Mouse (Mus musculus) 416B (cell line): ENCODE data around the gene Zbp1.
A peak's percentile ranks its signal among the peaks of the same experiment; 100 is the strongest.

Experiments
- DNase-seq: peaks from one replicate; pipeline ENCODE4 v3.0.0; 2011; ENCODE audit warnings: low read depth

Gene Zbp1

DNA sequence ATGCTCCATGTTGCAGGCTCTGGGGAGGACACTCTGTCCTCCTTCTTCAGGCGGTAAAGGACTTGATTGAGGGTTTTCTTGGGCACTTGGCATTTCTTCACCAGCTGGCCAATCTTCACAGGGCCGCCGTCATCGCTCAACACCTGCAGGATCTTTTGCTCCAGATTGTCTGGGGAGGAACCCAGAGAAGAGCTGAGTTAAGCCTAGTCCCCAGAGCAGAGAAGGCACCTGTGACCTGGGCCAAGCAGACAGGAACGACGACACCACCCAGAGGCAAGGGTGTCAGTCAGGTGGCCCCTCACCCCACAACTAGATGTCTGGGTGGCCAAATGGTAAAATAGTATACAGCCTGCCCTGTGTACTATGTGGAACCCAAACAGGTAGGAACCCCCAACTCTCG, 1.9 kb downstream of the Zbp1 start:
- no peak for DNase-seq

DNA sequence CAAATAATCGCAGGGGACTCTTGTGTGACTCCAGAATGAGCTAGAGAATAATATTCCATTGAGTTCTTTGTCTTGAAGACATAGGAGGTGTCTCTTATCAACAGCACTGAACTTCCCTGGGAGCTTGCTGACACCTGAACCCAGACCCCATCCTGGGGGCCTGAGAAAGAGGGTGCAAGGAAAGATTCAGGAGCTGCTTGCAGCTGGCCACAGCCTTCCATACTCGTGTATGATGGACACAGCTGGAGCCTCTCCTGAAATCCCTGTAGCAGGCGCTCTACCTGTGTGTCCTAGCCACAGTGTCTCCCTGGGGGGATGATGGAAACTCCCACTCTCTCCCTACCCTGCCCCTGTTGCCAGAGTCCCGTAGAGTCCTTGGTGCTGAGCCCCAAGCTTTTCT, 6.5 kb downstream of the Zbp1 start:
- DNase-seq, result no peak

DNA sequence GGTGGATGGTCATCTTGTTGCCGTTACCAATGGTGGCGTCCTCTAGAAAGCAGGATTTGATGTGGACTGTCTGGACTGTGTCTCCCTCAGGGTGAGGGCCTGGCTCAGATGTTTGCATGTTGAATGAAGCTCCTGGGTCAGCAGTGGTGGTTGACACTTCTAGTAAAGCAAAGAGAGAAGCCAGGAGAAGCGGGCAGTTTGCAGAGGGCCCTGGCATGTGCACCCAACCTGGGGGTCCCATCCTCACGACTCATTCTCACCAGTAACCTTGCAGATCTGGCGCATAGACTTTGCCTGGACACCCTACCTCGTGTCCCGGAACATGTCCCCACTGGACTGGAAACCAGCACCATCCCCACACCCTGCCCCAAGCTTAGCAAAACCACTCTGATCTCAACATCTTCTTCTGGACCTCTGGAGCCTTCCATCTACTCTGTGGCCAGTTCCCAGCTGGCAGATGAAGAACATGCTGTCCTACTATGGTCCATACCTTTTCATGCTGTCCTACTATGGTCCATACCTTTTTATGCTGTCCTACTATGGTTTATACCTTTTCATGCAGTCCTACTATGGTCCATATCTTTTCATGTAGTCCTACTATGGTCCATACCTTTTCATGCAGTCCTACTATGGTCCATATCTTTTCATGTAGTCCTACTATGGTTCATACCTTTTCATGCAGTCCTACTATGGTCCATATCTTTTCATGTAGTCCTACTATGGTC, 9.5 kb downstream of the Zbp1 start:
- no peak for DNase-seq

DNA sequence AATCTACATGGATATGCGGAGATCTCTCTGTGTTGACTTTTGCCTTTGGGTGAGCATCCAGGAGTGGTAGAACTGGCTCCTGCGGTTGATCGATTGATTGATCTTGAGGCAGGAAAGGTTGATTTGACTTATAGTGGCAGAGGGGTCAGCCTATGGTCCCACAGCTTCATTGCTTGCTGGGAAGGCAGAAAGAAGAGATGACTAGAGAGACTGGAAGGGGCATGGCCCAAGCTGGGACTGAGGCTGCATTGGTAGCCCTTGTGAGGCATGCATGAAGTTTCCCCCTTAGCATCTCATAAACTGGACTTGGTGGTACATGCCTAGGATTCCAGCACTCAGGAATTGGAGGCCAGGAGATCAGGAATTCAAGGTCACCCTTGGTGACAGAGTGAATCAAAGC, 11.7 kb downstream of the Zbp1 start:
- DNase-seq, result no peak

DNA sequence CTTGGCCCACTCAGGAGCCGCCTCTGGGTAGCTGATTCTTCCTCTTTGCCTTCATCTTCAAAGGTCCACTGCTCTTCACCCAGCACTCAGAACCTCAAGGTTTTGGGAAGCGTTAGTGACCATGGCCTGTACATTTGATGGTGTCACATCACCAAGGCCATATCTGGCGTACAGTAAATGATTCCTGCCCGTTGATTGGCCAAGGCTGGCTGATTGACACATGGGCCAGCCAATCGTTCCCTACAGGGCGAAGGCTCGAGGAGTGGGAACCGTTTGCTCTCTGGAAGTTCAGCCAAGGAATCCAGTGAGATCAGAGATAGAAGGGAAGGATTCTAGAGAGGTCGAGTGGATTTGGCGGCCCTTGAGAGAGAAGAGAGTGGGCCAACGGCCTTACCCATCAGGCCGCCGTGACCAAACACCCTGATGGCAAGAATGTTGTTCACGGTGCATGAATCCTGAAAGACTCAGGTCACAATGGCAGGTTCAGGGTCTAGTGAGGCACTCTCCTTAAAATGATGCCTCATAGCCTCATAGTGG, 13.1 kb downstream of the Zbp1 start:
- no peak for DNase-seq

DNA sequence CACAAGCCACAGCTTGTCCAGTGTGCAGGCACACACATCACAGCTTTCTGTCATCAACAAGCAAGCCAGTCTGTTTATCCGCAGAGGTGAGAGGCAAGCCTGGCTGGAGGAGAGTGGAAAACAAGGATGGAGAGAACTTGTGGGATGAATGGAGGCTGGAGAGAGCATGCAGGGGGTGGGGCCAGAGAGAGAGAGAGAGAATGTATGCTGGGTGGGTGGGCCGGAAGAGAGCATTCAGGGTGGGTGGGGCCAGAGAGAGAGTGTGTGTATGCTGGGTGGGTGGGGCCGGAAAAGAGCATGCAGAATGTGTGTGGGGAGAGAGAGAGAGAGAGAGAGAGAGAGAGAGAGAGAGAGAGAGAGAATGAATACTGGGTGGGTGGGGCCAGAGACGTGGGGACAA, 14.1 kb downstream of the Zbp1 start:
- no peak for DNase-seq

DNA sequence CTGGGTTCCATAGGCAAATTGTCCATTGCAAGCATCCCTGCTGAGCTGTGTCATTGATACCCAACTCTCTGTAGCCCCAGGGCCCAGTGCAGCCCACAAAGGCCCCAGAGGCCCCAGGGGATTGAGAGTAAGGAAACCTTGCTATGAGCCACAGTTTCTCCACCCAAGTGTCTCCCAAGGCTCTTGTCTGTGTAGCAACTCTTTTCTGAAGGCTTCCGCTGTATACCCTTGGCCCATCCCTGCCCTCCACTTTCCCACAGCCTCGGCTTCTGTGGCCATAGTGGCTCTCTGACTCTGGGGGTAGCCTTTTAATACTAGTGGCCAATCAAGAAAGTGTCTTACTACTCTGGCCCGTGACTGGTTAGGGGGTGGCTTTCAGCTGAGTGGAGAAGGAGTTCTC, 15.0 kb downstream of the Zbp1 start:
- no peak for DNase-seq

DNA sequence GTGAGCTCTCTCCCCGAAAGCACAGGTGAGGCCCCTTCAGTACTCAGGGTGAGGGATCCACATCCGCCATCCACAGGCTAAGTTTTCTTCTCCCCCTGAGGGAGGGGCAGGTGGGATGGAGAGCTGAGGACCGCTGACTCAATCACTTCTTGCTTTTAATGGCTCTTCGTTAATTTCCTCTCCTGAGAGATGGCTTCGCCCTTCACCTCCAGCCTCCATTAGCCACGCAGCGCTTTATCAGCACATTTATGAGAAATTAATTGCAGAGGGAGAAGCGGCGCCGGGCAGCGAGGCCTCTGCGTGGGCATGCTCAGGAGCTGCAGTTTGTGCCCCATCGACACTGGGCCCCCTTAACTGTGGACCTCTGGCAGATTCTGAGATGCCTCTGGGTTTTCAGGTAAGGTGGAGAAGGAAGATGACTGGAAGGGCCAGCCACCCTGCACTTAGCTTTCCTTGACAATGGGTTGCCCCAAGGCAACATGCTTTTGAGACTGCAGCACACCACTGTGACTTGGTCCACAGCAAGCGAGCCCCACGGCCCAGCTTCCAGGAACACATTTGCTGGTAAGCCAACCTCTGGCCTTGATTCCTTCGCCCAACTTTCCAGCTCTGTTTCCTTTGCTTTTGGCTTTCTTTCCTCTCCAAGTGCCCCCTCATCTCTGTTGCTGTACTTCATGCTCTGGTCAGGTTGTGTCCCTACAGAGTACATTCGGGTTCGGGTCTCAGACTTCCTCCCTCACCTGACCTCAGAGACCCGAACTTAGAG, 15.6 kb downstream of the Zbp1 start:
- no peak for DNase-seq

DNA sequence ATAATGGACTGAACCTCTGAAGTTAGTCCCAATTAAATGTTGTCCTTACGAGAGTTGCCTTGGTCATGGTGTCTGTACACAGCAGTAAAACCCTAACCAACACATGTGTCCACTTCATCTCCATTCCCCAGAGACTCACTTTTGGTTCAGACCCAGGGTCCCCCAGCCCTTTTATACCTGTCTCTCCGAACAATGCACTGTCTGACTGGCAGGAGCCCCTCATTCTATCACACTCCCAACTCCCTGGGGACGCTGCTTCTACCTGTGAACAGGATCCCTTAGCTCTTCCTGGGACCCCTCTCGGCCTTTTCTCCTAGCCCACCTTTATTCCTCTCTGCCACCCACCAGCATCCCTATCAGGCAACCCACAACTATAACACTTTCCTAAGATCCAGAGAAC, 23.9 kb downstream of the Zbp1 start:
- DNase-seq, result no peak

DNA sequence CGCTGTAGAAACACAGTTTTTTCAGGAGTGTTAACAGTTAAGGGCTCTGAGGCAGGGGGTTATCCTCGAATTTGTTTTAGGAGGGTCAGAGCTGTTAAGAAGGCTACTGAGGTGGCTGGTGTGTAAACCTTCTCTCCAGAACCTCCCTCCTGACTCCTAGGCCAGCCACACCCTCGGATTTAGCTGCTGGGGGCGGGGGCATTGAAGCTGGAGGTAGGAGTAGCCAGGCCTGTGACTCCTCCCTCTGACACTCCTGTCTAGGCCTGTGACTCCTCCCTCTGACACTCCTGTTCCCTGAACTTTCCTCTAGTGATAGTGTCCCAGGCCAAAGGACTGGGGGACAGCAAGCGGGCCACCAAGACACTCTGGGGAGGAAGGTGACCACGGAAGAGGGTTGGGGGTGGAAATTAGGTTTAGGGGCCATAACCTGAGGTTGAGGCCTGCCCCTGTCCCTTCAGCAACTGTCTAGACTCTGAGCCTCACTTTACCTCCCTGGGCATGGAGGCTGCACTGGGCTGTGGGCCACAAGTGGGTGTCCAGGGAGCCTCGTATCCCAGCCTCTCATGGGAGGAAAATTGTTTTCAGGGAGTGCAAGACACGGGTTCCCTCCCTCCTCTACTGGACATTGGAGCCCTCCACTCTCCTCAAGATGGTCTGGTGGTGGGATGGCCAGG, 31.4 kb downstream of the Zbp1 start:
- peak; percentile 7 for DNase-seq

DNA sequence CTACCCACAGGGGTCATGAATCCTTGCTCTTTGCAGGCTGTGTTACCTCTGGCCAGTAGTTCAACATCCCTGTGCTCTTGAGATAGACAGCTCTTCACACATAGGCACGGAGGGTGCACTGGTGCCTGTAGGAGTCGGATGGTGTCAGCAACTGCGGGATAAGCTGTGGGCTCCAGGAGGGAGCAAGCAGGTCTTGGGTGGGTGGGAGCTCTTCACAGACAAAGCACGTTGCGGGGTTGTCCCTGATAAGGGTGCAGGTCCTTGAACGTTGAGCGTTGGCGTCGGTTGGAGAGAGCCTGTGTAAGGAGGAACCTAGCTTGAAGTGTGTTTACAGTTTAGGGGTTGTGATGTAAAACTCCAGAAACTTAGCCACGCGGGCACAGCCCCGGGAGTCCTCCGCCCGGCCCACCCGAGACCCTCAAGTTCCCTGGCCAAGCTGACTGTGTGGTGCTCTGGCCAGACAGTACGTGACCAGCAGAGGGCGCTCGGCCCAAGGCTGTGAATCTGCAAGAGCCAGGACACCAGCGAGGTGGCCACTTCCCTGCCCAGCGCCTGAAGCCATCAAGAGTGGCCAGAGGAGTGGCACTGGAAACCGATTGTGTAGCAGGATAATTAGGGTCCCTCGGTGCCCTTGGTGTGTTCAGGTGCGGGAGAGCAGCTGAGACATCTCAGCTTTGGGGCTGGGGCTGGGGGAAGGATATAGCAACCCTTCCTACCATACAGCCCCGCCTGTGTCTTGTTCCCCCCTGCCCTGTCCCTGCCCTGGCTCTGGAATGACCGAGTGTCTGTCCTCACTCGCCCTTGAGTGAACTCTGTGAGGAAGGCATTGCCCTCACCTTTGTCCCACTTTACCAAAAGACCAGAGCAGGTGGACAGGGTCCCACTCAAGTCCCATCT, 32.4 kb downstream of the Zbp1 start:
- peak; percentile 68 for DNase-seq

DNA sequence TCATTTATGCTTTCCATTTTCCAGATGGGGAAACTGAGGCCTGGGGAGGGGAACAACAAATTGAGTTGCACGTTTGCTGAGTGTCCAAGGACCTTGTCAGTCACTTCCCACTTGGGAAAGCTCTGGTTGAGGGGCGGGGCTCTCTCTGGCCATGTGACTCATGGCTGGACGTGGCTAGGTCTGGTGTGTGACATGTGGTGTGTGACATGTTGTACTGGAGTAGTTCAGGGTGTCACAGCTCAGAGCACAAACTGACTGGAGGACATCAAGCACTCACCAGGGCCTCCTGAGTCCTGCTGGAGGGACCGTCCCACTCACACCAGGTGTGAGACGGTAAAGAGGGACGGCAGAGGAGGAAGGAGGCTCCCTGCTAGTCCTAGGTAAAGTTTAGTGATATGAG, 33.4 kb downstream of the Zbp1 start:
- peak; percentile 8 for DNase-seq

DNA sequence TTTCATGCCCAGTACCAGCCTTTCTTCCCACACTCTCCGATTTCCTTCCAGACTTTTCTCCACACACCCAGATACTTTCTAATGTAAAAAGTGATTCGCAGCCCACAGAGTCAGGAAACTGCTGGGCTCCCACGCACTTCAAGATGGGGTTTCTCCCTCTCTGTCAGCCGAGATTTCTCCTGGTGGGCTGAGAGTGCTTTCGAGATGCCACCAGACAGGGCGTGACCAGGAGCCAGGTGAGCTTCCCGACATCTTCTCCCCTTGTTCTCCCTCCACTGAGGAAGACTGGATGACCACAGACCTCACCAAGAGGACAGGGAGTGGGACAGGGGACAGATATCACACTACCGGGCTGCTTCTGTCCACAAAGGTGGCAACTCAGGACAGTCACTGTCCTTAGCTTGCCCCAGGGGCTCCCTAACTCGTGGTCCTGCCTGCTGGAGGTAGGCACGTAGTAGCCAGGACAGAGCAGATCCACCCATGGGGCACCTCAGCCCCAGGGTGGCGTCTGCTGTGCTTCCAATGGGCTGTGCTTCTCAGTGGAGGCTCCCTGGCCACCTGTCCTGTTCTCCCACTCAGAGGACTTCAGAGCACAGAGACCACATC, 34.1 kb downstream of the Zbp1 start:
- no peak for DNase-seq

DNA sequence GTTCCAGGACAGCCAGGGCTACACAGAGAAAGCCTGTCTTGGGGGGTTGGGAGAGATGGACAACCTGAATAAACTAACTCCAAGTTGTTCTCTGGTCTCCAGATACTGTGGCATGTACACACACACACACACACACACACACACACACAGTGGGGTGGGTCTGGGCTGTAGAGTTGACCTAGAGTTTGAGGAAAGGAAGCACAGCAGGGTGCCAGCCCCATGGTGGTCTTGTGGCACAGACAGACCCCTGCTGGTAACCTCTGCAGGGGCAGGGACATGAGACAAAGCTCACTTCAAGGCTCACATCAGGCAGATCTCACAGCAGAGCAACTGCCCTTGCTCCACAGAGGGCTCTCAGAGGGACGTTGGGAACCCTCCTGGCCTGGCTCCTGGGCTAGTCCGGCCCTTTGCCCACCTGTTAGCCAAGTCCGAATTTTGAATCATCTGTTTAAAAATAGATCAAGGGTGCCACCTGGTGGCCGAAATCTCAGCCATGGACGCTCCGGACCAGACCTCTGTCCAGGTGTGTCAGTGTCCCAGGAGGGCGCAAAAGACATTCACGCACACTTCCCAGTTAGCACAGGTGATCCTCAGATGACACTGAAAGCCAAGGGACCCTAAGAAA, 34.8 kb downstream of the Zbp1 start:
- DNase-seq, result peak; percentile 52

DNA sequence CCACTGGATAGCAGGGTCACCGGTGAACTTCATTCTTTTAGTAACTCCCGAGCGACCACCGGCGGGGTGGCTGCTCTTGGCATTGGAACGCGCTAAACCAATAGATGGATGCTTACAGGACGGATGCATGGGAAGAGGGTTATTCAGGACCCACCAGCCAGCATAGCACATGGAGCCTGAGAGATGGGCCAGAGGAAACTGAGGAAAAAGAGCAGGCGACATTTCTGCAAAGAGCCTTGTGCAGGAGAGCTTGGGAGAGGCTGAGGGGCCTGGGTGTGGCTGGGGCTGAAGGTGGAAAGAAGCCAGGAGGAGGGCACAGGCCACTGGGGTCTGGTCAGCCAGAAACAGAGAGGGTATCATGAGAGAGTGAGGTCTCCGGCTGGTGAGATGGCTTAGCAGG, 35.4 kb downstream of the Zbp1 start:
- DNase-seq, result no peak

DNA sequence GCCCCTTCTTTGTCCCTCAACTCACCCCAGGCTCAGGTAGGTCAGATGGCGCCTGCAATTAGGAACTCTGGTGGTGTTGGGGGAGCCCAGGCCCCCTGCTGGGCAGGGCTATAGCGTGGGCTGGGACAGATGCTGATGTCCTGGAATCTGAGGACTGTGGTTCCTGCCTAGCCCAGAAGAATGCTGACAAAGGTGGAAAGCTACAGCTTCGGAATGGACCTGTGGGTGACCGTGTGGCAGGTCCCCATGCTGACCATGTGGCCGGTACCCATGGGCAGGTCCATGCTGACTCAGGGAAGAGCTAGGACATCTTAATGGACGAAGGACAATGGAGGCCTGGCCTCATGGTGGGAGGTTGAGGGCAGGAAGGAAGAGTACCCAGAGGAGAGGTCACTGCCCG, 35.9 kb downstream of the Zbp1 start:
- no peak for DNase-seq

DNA sequence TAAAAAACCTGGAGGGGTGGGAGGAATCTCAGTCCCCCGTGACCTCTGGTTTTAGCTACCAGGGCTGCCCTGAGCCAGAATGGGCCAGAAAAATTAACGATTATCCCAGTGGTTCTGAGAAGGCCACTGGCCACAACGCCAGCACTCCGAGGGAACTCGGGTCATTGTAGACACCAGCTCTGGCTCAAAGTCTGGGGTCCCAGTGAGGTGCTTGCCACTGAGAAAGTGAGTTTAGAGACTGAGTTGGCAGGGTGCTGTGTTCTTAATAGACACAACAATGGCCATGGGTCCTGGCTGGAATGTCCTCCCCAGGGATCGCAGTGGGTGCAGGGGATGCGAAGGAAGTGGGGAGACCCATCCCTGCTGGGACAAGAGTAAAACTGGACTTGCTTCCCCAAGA, 36.8 kb downstream of the Zbp1 start:
- no peak for DNase-seq

DNA sequence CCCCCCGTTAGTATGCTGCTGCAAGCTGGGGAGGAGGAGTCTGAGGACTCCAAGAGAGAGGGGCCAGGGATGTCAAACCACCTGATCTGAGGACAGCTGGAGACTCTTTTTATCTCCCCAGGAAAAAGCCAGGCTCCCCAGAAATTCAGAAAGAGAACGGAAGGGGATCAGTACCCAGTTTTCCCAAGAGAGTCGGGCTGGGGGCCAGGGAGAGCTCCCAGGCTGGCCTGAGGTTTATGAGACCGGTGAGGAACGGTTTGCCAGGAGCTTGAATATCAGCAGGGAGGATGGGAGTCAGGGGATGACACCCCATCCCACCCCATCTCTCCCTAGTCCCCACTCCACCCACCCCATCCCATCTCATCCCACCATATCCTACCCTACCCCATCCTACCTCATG, 37.2 kb downstream of the Zbp1 start:
- no peak for DNase-seq

DNA sequence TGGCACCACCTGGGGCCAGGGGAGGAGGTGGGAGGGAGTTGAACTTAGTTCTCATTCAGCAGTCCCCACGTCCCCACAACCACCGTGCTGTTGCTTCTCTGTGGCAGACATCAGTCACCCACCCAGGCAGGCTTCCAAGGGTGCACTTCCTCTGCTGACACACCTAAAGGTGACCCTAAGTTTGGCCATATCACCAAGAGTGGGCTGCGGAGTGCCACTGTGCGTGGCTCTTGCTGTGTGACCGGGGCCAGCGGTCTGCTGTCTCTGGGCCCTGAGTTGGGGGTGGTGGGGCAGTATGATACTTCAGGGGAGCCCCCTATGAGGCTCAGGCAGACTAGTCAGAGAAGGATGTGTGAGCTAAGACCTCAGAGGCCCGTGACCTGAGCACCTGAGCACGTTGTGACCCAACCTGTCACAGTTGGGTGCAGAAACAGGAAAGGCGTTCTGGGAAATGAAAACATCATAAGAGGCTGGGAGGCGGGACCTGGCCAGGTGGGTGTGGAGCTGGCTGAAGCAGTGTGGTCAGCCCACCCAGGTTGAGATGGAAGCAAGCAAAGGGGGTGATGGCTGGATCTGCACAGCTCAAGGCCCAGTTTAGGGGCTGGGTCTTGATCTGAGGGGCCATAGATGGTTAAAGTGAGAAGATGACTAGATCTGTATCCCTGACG, 37.9 kb downstream of the Zbp1 start:
- no peak for DNase-seq

DNA sequence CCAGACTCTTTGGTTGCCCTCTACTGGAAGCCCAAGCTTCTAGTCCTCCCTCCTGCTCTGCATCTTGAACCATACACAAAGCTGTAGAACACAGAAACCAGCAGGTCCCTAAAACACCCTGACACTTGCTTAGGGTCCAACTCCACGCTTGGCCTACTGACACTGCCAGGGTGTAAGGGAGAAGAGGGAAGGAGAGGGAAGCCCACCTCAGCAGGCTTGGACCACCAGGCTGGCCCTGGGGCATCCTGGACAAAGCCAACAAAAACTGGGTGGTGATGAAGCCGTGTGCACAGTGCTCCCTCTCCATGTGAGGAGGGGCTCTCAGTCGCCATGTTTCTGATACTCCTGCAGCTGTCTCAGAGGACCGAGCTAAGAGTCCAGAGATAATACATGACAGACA, 38.7 kb downstream of the Zbp1 start:
- no peak for DNase-seq

DNA sequence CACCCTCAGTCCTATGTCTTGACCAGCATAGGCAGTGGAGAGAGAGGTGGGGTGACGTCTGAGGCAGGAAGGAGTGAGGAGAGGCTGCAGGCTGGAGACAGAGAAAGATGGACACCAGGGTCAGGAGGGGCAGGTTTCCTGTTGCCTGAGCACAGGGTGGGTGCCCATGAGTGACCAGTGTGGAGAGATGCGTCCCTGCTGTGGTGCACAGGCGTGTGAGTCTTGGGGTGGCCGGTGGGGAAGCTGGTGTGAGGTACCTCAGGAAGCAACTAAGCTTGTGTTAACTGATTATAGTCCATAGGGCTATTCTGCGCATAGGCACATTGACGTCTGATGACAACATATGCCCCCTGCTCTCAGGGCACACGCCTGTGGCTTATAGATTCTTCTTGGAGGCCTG, 39.7 kb downstream of the Zbp1 start:
- no peak for DNase-seq
